Mouse (Mus musculus): ENCODE results near the gene Gm42742. TPM values are rescaled to one million over a fixed set of nuclear protein-coding genes. Genes with fewer than 3 reads are reported as not detected.
A peak's percentile ranks its signal among the peaks of the same experiment; 100 is the strongest.

The Gm42742 gene
- polyA plus RNA-seq, 1 experiment from 2014 or later: 52.7 TPM

DNA sequence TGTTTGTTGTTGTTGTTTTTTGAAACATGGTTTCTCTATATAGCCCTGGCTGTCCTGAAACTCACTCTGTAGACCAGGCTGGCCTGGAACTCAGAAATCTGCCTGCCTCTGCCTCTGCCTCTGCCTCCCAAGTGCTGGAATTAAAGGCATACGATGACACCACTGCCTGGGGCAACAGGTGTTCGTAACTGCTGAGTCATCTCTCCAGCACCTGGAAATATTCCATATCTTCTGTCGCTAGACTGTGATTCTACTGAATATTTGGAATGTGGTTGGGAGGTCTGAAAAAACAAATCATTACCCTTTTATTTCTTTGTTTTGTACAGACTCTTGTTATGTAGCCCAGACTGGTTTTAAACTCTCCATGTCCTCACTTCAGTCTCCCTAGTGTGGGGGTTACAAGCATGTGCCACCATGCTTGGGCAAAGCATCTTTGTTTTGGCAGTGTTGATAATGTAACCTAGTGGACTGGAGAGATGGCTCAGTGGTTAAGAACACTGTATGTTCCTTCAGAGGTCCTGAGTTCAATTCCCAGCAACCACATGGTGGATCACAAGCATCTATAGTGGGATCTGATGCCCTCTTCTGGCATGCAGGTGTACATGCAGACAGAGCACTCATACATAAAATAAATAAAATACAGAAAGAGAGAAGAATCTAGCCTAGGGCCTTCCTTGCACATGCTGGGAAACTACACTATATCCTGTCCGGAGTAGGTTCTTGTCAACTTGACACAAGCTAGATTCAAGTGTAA, 16.6 kb downstream of the Gm42742 start:
- H3K27me3 ChIP-seq (ENCODE audit: control insufficient read depth, insufficient read depth, low read length): no peaks in the 10 kb centered on the region
- no peak overlapping the region for H3K9ac ChIP-seq (replicated peaks; ENCODE audit: low read length)
- no peak for ATAC-seq (replicated peaks; ENCODE audit: insufficient number of reproducible peaks, low FRiP score, low TSS enrichment, low read depth)
- no peak for DNase-seq (ENCODE audit: low spot score)
- no peak overlapping the region for H3K27ac ChIP-seq (replicated peaks; ENCODE audit: low read depth, low read length)
- 86% methylated on average over 4 of the region's 4 CpGs for WGBS
- no peaks in the 10 kb centered on the region for H3K4me1 ChIP-seq (ENCODE audit: control insufficient read depth, insufficient read depth, low read length)
- H3K36me3 ChIP-seq (replicated peaks; ENCODE audit: control insufficient read depth, insufficient read depth, low read depth, low read length): no peaks in the 10 kb centered on the region
- H3K4me3 ChIP-seq (ENCODE audit: low read depth, low read length): no peak overlapping the region
- no peak overlapping the region for H3K4me2 ChIP-seq (ENCODE audit: low read depth, low read length)
- no peaks in the 10 kb centered on the region for H3K9me3 ChIP-seq (replicated peaks; ENCODE audit: control insufficient read depth, low read length)

DNA sequence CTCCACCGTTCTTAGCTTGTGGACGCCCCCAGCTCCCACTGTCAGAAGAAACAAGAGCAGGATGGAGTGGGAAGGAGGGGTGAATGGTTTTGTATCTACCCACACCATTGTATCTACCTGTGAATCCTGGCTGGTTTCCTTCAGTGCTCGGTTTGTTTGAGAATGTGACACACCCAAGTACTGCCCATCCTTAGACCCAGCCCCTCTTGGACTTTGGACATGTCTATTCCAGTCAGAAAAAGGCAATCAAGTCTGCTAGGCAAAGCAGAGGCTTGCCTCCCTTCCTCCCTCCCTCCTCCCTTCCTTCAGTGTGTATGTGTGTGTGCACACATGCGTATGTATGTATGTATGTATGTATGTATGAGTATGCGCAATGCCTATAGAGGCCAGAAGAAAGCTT, 17.3 kb downstream of the Gm42742 start:
- no peak overlapping the region for H3K4me2 ChIP-seq (ENCODE audit: low read depth, low read length)
- H3K4me1 ChIP-seq (ENCODE audit: control insufficient read depth, insufficient read depth, low read length): no peaks in the 10 kb centered on the region
- H3K9ac ChIP-seq (replicated peaks; ENCODE audit: low read length): no peak overlapping the region
- H3K36me3 ChIP-seq (replicated peaks; ENCODE audit: control insufficient read depth, insufficient read depth, low read depth, low read length): no peaks in the 10 kb centered on the region
- H3K4me3 ChIP-seq (ENCODE audit: low read depth, low read length): no peak overlapping the region
- no peaks in the 10 kb centered on the region for H3K27me3 ChIP-seq (ENCODE audit: control insufficient read depth, insufficient read depth, low read length)
- H3K9me3 ChIP-seq (replicated peaks; ENCODE audit: control insufficient read depth, low read length): no peaks in the 10 kb centered on the region
- no peak for DNase-seq (ENCODE audit: low spot score)
- 88% methylated on average over 5 of the region's 5 CpGs for WGBS
- ATAC-seq (replicated peaks; ENCODE audit: insufficient number of reproducible peaks, low FRiP score, low TSS enrichment, low read depth): no peak
- H3K27ac ChIP-seq (replicated peaks; ENCODE audit: low read depth, low read length): no peak overlapping the region

DNA sequence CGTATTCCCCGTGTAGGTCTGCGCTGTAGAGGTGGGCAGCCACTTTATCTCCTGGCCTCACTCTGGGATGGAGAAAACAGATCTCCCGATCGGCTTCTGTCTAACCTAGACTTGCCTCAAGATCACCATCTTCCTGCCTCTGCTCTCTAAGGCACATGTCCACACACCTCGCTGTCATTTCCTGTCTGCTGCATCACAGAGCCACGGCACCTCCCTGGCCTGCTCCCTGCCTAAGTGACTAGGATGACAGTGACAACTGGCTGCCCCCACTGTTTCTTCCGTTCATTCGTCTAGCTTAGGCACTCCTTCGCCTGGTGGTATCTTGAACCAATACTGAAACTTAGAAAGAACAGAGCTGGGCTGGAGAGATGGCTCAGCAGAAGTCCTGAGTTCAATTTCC, 21.3 kb downstream of the Gm42742 start:
- no peaks in the 10 kb centered on the region for H3K9me3 ChIP-seq (replicated peaks; ENCODE audit: control insufficient read depth, low read length)

DNA sequence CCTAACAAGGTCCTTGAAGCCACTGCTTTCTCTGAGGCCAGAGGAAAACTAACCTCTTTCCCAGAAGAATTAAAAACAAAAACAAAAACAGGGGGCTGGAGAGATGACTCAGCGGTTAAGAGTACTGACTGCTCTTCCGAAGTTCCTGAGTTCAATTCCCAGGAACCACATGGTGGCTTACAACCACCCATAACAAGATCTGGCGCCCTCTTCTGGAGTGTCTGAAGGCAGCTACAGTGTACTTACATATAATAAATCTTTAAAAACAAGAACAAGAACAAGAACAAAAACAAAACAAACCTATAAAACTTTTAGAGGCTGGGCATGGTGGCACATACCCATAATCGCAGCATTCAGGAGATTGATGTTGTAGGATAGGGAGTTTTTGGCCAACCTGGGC, 24.4 kb downstream of the Gm42742 start:
- Histone ChIP-seq H3K36me3 (replicated peaks; ENCODE audit: control insufficient read depth, insufficient read depth, low read depth, low read length) (no peaks in the 10 kb centered on the region), H3K9ac (replicated peaks; ENCODE audit: low read length) (no peak overlapping the region), H3K4me3 (ENCODE audit: low read depth, low read length) (no peak overlapping the region), H3K4me2 (ENCODE audit: low read depth, low read length) (no peak overlapping the region), H3K4me1 (ENCODE audit: control insufficient read depth, insufficient read depth, low read length) (no peaks in the 10 kb centered on the region), H3K27me3 (ENCODE audit: control insufficient read depth, insufficient read depth, low read length) (no peaks in the 10 kb centered on the region), H3K27ac (replicated peaks; ENCODE audit: low read depth, low read length) (no peak overlapping the region), H3K9me3 (replicated peaks; ENCODE audit: control insufficient read depth, low read length) (no peaks in the 10 kb centered on the region)
- whole genome bisulfite sequencing: 78% methylated on average over 4 of the region's 4 CpGs
- DNase-seq (ENCODE audit: low spot score) (no peak), ATAC-seq (replicated peaks; ENCODE audit: insufficient number of reproducible peaks, low FRiP score, low TSS enrichment, low read depth) (no peak)

More for the DNA sequence above, 21.3 kb downstream of the Gm42742 start:
- no peak for ATAC-seq (replicated peaks; ENCODE audit: insufficient number of reproducible peaks, low FRiP score, low TSS enrichment, low read depth)
- Histone ChIP-seq H3K9ac (replicated peaks; ENCODE audit: low read length) (no peak overlapping the region), H3K27ac (replicated peaks; ENCODE audit: low read depth, low read length) (no peak overlapping the region), H3K36me3 (replicated peaks; ENCODE audit: control insufficient read depth, insufficient read depth, low read depth, low read length) (no peaks in the 10 kb centered on the region), H3K4me2 (ENCODE audit: low read depth, low read length) (no peak overlapping the region), H3K4me3 (ENCODE audit: low read depth, low read length) (no peak overlapping the region), H3K27me3 (ENCODE audit: control insufficient read depth, insufficient read depth, low read length) (no peaks in the 10 kb centered on the region), H3K4me1 (ENCODE audit: control insufficient read depth, insufficient read depth, low read length) (no peaks in the 10 kb centered on the region)
- WGBS: 72% methylated on average over 10 of the region's 10 CpGs
- DNase-seq (ENCODE audit: low spot score): no peak

DNA sequence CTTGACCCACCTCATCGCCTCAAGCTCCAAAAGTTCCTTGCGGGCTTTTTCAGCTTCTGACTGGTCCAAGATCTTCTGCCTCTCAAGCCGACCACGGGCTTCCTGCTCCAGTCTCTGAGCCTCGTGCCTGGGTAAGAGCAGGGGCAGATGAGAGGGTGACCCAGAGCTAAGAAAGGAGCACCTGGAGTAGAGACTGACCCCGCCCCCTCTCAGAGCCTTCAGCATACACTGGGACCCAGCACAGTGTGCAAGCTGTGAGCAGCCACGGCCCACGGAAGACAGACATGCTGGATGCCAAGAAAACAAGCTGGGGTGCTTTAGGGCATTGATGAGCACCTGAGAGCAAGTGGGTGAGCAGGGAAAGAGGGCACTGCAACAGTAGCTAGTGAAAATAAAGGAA, 32.1 kb downstream of the Gm42742 start:
- no peak overlapping the region for H3K4me2 ChIP-seq (ENCODE audit: low read depth, low read length)
- ATAC-seq (replicated peaks; ENCODE audit: insufficient number of reproducible peaks, low FRiP score, low TSS enrichment, low read depth) (no peak), DNase-seq (ENCODE audit: low spot score) (no peak)
- WGBS: 72% methylated on average over 8 of the region's 8 CpGs
- H3K9ac ChIP-seq (replicated peaks; ENCODE audit: low read length): 0 out of 2 replicates have a peak overlapping the region, but pooled peaks have one; percentile 6
- no peaks in the 10 kb centered on the region for H3K36me3 ChIP-seq (replicated peaks; ENCODE audit: control insufficient read depth, insufficient read depth, low read depth, low read length)
- no peaks in the 10 kb centered on the region for H3K9me3 ChIP-seq (replicated peaks; ENCODE audit: control insufficient read depth, low read length)
- H3K4me3 ChIP-seq (ENCODE audit: low read depth, low read length): no peak overlapping the region
- H3K27ac ChIP-seq (replicated peaks; ENCODE audit: low read depth, low read length): no peak overlapping the region
- no peaks in the 10 kb centered on the region for H3K4me1 ChIP-seq (ENCODE audit: control insufficient read depth, insufficient read depth, low read length)
- no peaks in the 10 kb centered on the region for H3K27me3 ChIP-seq (ENCODE audit: control insufficient read depth, insufficient read depth, low read length)

DNA sequence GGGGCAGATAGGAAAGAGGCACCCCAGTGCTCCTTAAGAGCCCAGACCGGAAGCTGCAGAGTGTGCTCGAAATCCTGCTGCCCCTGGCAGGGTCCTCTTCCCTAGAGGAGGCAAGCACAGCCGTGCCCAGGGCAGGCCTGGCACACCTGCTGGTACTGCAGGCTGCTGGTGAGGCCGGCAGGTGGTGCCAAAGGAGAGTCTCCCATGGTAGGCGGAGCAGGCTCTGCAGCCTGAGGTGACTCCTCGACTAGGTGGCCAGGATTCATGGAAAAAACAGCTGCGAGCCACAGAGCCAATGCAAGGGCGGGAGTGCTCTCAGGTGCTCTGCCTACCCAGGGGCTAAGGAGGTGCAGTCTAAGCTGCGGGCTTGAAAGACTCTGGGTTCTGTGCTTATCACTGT, 34.6 kb downstream of the Gm42742 start:
- Histone ChIP-seq H3K9ac (replicated peaks; ENCODE audit: low read length) (no peak overlapping the region), H3K4me3 (ENCODE audit: low read depth, low read length) (no peak overlapping the region), H3K27ac (replicated peaks; ENCODE audit: low read depth, low read length) (no peak overlapping the region), H3K27me3 (ENCODE audit: control insufficient read depth, insufficient read depth, low read length) (no peaks in the 10 kb centered on the region), H3K4me1 (ENCODE audit: control insufficient read depth, insufficient read depth, low read length) (no peaks in the 10 kb centered on the region), H3K4me2 (ENCODE audit: low read depth, low read length) (no peak overlapping the region), H3K9me3 (replicated peaks; ENCODE audit: control insufficient read depth, low read length) (no peaks in the 10 kb centered on the region), H3K36me3 (replicated peaks; ENCODE audit: control insufficient read depth, insufficient read depth, low read depth, low read length) (no peaks in the 10 kb centered on the region)
- ATAC-seq (replicated peaks; ENCODE audit: insufficient number of reproducible peaks, low FRiP score, low TSS enrichment, low read depth) (no peak), DNase-seq (ENCODE audit: low spot score) (peak; percentile 16)
- WGBS: 41% methylated on average over 9 of the region's 9 CpGs

DNA sequence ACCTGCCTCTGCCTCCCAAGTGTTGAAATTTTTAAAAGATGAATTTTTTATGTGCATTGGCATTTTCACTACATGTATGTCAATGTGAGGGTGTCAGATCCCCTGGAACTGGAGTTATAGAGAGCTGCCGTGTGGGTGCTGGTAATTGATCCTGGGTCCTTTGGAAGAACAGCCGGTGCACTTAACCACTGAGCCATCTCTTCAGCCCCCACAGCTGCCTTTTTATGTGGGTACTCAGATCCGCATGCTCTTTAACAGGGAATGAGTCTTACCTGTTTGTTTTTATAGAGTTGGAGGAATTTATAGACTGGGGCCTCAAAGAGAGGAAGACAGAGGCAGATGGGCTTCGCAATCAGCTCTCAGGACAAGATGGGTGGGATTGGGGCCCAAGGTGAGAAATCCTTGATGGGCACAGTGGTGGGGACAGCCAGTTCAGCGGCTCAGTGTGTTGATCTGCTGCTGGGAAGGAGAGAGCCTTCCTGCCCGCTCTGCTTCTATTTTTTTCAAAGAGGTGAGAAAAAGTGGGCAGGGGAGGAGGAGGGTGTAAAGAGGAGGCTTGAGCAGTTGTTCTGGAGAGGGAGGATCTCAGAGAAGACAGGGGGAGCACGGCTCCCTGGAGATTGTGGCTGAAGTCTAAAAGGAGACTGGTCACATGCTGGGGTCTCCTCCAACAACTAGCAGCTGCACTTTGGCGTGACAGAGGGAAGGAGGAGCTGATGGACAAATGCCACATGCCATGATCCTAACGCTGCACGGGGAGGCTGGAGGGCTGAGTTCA, 36.0 kb downstream of the Gm42742 start:
- no peaks in the 10 kb centered on the region for H3K27me3 ChIP-seq (ENCODE audit: control insufficient read depth, insufficient read depth, low read length)
- DNase-seq (ENCODE audit: low spot score) (no peak), ATAC-seq (replicated peaks; ENCODE audit: insufficient number of reproducible peaks, low FRiP score, low TSS enrichment, low read depth) (no peak)
- H3K4me1 ChIP-seq (ENCODE audit: control insufficient read depth, insufficient read depth, low read length): no peaks in the 10 kb centered on the region
- H3K9me3 ChIP-seq (replicated peaks; ENCODE audit: control insufficient read depth, low read length): no peaks in the 10 kb centered on the region
- 60% methylated on average over 10 of the region's 10 CpGs for WGBS
- H3K4me2 ChIP-seq (ENCODE audit: low read depth, low read length): no peak overlapping the region
- no peak overlapping the region for H3K27ac ChIP-seq (replicated peaks; ENCODE audit: low read depth, low read length)
- H3K4me3 ChIP-seq (ENCODE audit: low read depth, low read length): no peak overlapping the region
- no peaks in the 10 kb centered on the region for H3K36me3 ChIP-seq (replicated peaks; ENCODE audit: control insufficient read depth, insufficient read depth, low read depth, low read length)
- H3K9ac ChIP-seq (replicated peaks; ENCODE audit: low read length): no peak overlapping the region

DNA sequence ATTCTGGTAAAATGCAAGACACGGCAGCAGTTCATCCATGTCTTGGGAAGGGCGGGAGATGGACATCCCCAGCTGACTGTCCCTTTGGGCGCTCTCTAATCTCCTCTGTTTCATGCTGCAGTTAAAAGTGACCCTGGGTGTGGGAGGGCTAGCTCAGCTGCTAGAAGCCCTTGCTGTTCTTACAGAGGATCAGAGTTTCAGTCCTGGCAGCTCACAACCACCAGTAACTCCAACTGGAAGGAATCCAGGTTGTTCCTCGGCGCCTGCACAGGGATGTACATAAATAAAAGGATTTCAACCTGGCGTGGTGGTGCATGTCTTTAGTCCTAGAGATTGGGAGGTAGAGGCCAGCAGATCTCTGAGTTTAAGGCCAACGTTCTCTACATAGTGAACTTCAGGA, 37.8 kb downstream of the Gm42742 start:
- H3K9ac ChIP-seq (replicated peaks; ENCODE audit: low read length): no peak overlapping the region
- no peaks in the 10 kb centered on the region for H3K27me3 ChIP-seq (ENCODE audit: control insufficient read depth, insufficient read depth, low read length)
- ATAC-seq (replicated peaks; ENCODE audit: insufficient number of reproducible peaks, low FRiP score, low TSS enrichment, low read depth): no peak
- H3K4me3 ChIP-seq (ENCODE audit: low read depth, low read length): no peak overlapping the region
- no peak overlapping the region for H3K27ac ChIP-seq (replicated peaks; ENCODE audit: low read depth, low read length)
- 84% methylated on average over 7 of the region's 7 CpGs for WGBS
- H3K4me1 ChIP-seq (ENCODE audit: control insufficient read depth, insufficient read depth, low read length): no peaks in the 10 kb centered on the region
- no peak overlapping the region for H3K4me2 ChIP-seq (ENCODE audit: low read depth, low read length)
- H3K9me3 ChIP-seq (replicated peaks; ENCODE audit: control insufficient read depth, low read length): no peaks in the 10 kb centered on the region
- peaks cover 5% of the 10 kb centered on the region for H3K36me3 ChIP-seq (replicated peaks; ENCODE audit: control insufficient read depth, insufficient read depth, low read depth, low read length)
- no peak for DNase-seq (ENCODE audit: low spot score)
